Mouse (Mus musculus): ENCODE measurements around the gene Tenm4. TPM values are rescaled to one million over a fixed set of nuclear protein-coding genes. Genes with fewer than 3 reads are reported as not detected.

The Tenm4 gene
- total RNA-seq, 1 experiment, result 38.9 TPM

GRCm38 (mm10) chr7:96300826-96301397, 129.9 kb downstream of the Tenm4 start:
- TF ChIP-seq ZNF384 (IDR thresholded peaks at IDR 0.05; ENCODE audit: low read depth, low read length) (no peak), CHD2 (IDR thresholded peaks at IDR 0.05; ENCODE audit: low read depth, low read length) (no peak), ZC3H11A (IDR thresholded peaks at IDR 0.05; ENCODE audit: borderline replicate concordance, low read depth, low read length) (no peak)
- in situ Hi-C loops (cut with MboI; ENCODE audit: low sequenced_read_pairs in 2 of 2, unreplicated experiment in 2 of 2), result no loop called here
- peak; percentile 15 for DNase-seq (ENCODE audit: low read depth, low spot score)

GRCm38 (mm10) chr7:96301813-96302212, 130.8 kb downstream of the Tenm4 start:
- Histone ChIP-seq H3K9ac (ENCODE audit: insufficient read depth, low read depth, low read length, poor library complexity, severe bottlenecking) (no peak overlapping the region), H3K4me3 (ENCODE audit: insufficient read depth in 1 of 2, low read depth in 1 of 2, low read length in 2 of 2, poor library complexity in 1 of 2, severe bottlenecking in 1 of 2) (no peak overlapping the region), H3K36me3 (ENCODE audit: control insufficient read depth, insufficient read depth, low read length, poor library complexity, severe bottlenecking) (no peaks in the 10 kb centered on the region), H3K9me3 (ENCODE audit: control insufficient read depth, insufficient read depth, low read depth, low read length) (no peaks in the 10 kb centered on the region), H3K4me1 (ENCODE audit: control insufficient read depth in 2 of 2, insufficient read depth in 2 of 2, low read length in 2 of 2, poor library complexity in 1 of 2) (peaks cover 0 to 11% of the 10 kb centered on the region in 2 experiments; a peak in 1 of 4 replicates), H3K27ac (ENCODE audit: insufficient read depth, low read depth, low read length, poor library complexity, severe bottlenecking) (no peak overlapping the region)
- no peak for TF ChIP-seq ZNF384 (IDR thresholded peaks at IDR 0.05; ENCODE audit: low read depth, low read length)
- no peak for TF ChIP-seq MAFK (IDR thresholded peaks at IDR 0.05; ENCODE audit: insufficient read depth, low read depth, low read length)
- DNase-seq (ENCODE audit: low read depth, low spot score), result no peak
- in situ Hi-C loops (cut with MboI; ENCODE audit: low sequenced_read_pairs in 2 of 2, unreplicated experiment in 2 of 2), result no loop called here

More at GRCm38 (mm10) chr7:96300826-96301397, 129.9 kb downstream of the Tenm4 start:
- no peaks in the 10 kb centered on the region for H3K36me3 ChIP-seq (ENCODE audit: control insufficient read depth, insufficient read depth, low read length, poor library complexity, severe bottlenecking)
- H3K9me3 ChIP-seq (ENCODE audit: control insufficient read depth, insufficient read depth, low read depth, low read length), result no peaks in the 10 kb centered on the region
- no peak overlapping the region for H3K4me3 ChIP-seq (ENCODE audit: insufficient read depth in 1 of 2, low read depth in 1 of 2, low read length in 2 of 2, poor library complexity in 1 of 2, severe bottlenecking in 1 of 2)
- H3K9ac ChIP-seq (ENCODE audit: insufficient read depth, low read depth, low read length, poor library complexity, severe bottlenecking), result no peak overlapping the region
- H3K27ac ChIP-seq (ENCODE audit: insufficient read depth, low read depth, low read length, poor library complexity, severe bottlenecking), result no peak overlapping the region
- H3K4me1 ChIP-seq (ENCODE audit: control insufficient read depth in 2 of 2, insufficient read depth in 2 of 2, low read length in 2 of 2, poor library complexity in 1 of 2), result peaks cover 0 to 11% of the 10 kb centered on the region in 2 experiments; a peak in 1 of 4 replicates

GRCm38 (mm10) chr7:96303963-96304362, 132.9 kb downstream of the Tenm4 start:
- DNase-seq (ENCODE audit: low read depth, low spot score), result no peak
- in situ Hi-C loops (cut with MboI; ENCODE audit: low sequenced_read_pairs in 2 of 2, unreplicated experiment in 2 of 2), result no loop called here
- TF ChIP-seq ZNF384 (IDR thresholded peaks at IDR 0.05; ENCODE audit: low read depth, low read length) (no peak), CHD2 (IDR thresholded peaks at IDR 0.05; ENCODE audit: low read depth, low read length) (no peak), ZC3H11A (IDR thresholded peaks at IDR 0.05; ENCODE audit: borderline replicate concordance, low read depth, low read length) (no peak)
- Histone ChIP-seq H3K4me1 (ENCODE audit: control insufficient read depth in 2 of 2, insufficient read depth in 2 of 2, low read length in 2 of 2, poor library complexity in 1 of 2) (peaks cover 0 to 11% of the 10 kb centered on the region in 2 experiments; a peak in 1 of 4 replicates), H3K9ac (ENCODE audit: insufficient read depth, low read depth, low read length, poor library complexity, severe bottlenecking) (no peak overlapping the region), H3K9me3 (ENCODE audit: control insufficient read depth, insufficient read depth, low read depth, low read length) (no peaks in the 10 kb centered on the region), H3K36me3 (ENCODE audit: control insufficient read depth, insufficient read depth, low read length, poor library complexity, severe bottlenecking) (no peaks in the 10 kb centered on the region), H3K27ac (ENCODE audit: insufficient read depth, low read depth, low read length, poor library complexity, severe bottlenecking) (no peak overlapping the region), H3K4me3 (ENCODE audit: insufficient read depth in 1 of 2, low read depth in 1 of 2, low read length in 2 of 2, poor library complexity in 1 of 2, severe bottlenecking in 1 of 2) (no peak overlapping the region)

- no peaks in the 10 kb centered on the region for H3K36me3 ChIP-seq (ENCODE audit: control insufficient read depth, insufficient read depth, low read length, poor library complexity, severe bottlenecking)
- in situ Hi-C loops (cut with MboI; ENCODE audit: low sequenced_read_pairs in 2 of 2, unreplicated experiment in 2 of 2), result no loop called here
Observed at GRCm38 (mm10) chr7:96305382-96305935, 134.4 kb downstream of the Tenm4 start.

GRCm38 (mm10) chr7:96308106-96308505, 137.1 kb downstream of the Tenm4 start:
- Histone ChIP-seq H3K27ac (ENCODE audit: insufficient read depth, low read depth, low read length, poor library complexity, severe bottlenecking) (no peak overlapping the region), H3K36me3 (ENCODE audit: control insufficient read depth, insufficient read depth, low read length, poor library complexity, severe bottlenecking) (no peaks in the 10 kb centered on the region), H3K4me3 (ENCODE audit: insufficient read depth in 1 of 2, low read depth in 1 of 2, low read length in 2 of 2, poor library complexity in 1 of 2, severe bottlenecking in 1 of 2) (no peak overlapping the region), H3K9ac (ENCODE audit: insufficient read depth, low read depth, low read length, poor library complexity, severe bottlenecking) (no peak overlapping the region), H3K9me3 (ENCODE audit: control insufficient read depth, insufficient read depth, low read depth, low read length) (no peaks in the 10 kb centered on the region), H3K4me1 (ENCODE audit: control insufficient read depth in 2 of 2, insufficient read depth in 2 of 2, low read length in 2 of 2, poor library complexity in 1 of 2) (no peaks in the 10 kb centered on the region)
- TF ChIP-seq MAFK (IDR thresholded peaks at IDR 0.05; ENCODE audit: insufficient read depth, low read depth, low read length) (no peak), CHD2 (IDR thresholded peaks at IDR 0.05; ENCODE audit: low read depth, low read length) (no peak), HCFC1 (IDR thresholded peaks at IDR 0.05; ENCODE audit: borderline replicate concordance, insufficient read depth, low read length) (no peak), ZC3H11A (IDR thresholded peaks at IDR 0.05; ENCODE audit: borderline replicate concordance, low read depth, low read length) (no peak), ZNF384 (IDR thresholded peaks at IDR 0.05; ENCODE audit: low read depth, low read length) (no peak)
- in situ Hi-C loops (cut with MboI; ENCODE audit: low sequenced_read_pairs in 2 of 2, unreplicated experiment in 2 of 2), result no loop called here
- no peak for DNase-seq (ENCODE audit: low read depth, low spot score)

More at GRCm38 (mm10) chr7:96305382-96305935, 134.4 kb downstream of the Tenm4 start:
- TF ChIP-seq ZC3H11A (IDR thresholded peaks at IDR 0.05; ENCODE audit: borderline replicate concordance, low read depth, low read length), result no peak
- TF ChIP-seq ZNF384 (IDR thresholded peaks at IDR 0.05; ENCODE audit: low read depth, low read length), result no peak
- TF ChIP-seq HCFC1 (IDR thresholded peaks at IDR 0.05; ENCODE audit: borderline replicate concordance, insufficient read depth, low read length), result no peak
- TF ChIP-seq CHD2 (IDR thresholded peaks at IDR 0.05; ENCODE audit: low read depth, low read length), result no peak
- TF ChIP-seq MAFK (IDR thresholded peaks at IDR 0.05; ENCODE audit: insufficient read depth, low read depth, low read length), result no peak
- peaks cover 0 to 10% of the 10 kb centered on the region in 2 experiments; a peak in 1 of 4 replicates for H3K4me1 ChIP-seq (ENCODE audit: control insufficient read depth in 2 of 2, insufficient read depth in 2 of 2, low read length in 2 of 2, poor library complexity in 1 of 2)
- DNase-seq (ENCODE audit: low read depth, low spot score), result no peak
- H3K4me3 ChIP-seq (ENCODE audit: insufficient read depth in 1 of 2, low read depth in 1 of 2, low read length in 2 of 2, poor library complexity in 1 of 2, severe bottlenecking in 1 of 2), result no peak overlapping the region
- no peak overlapping the region for H3K9ac ChIP-seq (ENCODE audit: insufficient read depth, low read depth, low read length, poor library complexity, severe bottlenecking)
- no peak overlapping the region for H3K27ac ChIP-seq (ENCODE audit: insufficient read depth, low read depth, low read length, poor library complexity, severe bottlenecking)
- H3K9me3 ChIP-seq (ENCODE audit: control insufficient read depth, insufficient read depth, low read depth, low read length), result no peaks in the 10 kb centered on the region
